Mouse (Mus musculus) retina, adult 2 months (tissue): ENCODE results near the gene Fam205a1.
"Not testable (repeated sequence)": the region's sequence is repeated elsewhere in the genome, so short reads cannot be mapped to it uniquely, and the experiment has no call there.

Experiments used
- DNase-seq: peaks from one replicate; pipeline ENCODE4 v3.0.0-alpha.2; 2012; ENCODE audit warnings: low read depth, low spot score

The Fam205a1 gene

GRCm38 (mm10) chr4:42853788-42854187 is at the start of gene Fam205a1:
Gene Fam205a1 (minus strand): TSS chr4:42853888.
- not testable (repeated sequence) for DNase-seq

GRCm38 (mm10) chr4:42902730-42903129 is 49.0 kb upstream of the Fam205a1 start:
- DNase-seq = no peak

GRCm38 (mm10) chr4:42902174-42902573 is 48.5 kb upstream of the Fam205a1 start:
- no peak for DNase-seq

GRCm38 (mm10) chr4:42900878-42901277 is 47.2 kb upstream of the Fam205a1 start:
- DNase-seq = no peak

- DNase-seq = no peak
Observed at GRCm38 (mm10) chr4:42898914-42899313, 45.2 kb upstream of the Fam205a1 start.

GRCm38 (mm10) chr4:42895118-42895517 is 41.4 kb upstream of the Fam205a1 start:
- no peak for DNase-seq

GRCm38 (mm10) chr4:42891176-42891575 is 37.5 kb upstream of the Fam205a1 start:
- DNase-seq = no peak

GRCm38 (mm10) chr4:42888806-42889205 is 35.1 kb upstream of the Fam205a1 start:
- DNase-seq = no peak

GRCm38 (mm10) chr4:42886926-42887325 is 33.2 kb upstream of the Fam205a1 start:
- DNase-seq = no peak

- no peak for DNase-seq
Observed at GRCm38 (mm10) chr4:42880677-42880948, 26.9 kb upstream of the Fam205a1 start.

- no peak for DNase-seq
Observed at GRCm38 (mm10) chr4:42879829-42880676, 26.4 kb upstream of the Fam205a1 start.

GRCm38 (mm10) chr4:42877657-42878056 is 24.0 kb upstream of the Fam205a1 start:
- DNase-seq = no peak

- peak; percentile 63 for DNase-seq
Observed at GRCm38 (mm10) chr4:42876586-42877291, 23.1 kb upstream of the Fam205a1 start.

GRCm38 (mm10) chr4:42874134-42874533 is 20.4 kb upstream of the Fam205a1 start, which contains the start of gene Fam205c:
Gene Fam205c (minus strand): TSS chr4:42874234.
- no peak for DNase-seq

- DNase-seq = no peak
Observed at GRCm38 (mm10) chr4:42872746-42873435, 19.2 kb upstream of the Fam205a1 start.

GRCm38 (mm10) chr4:42872151-42872550 is 18.5 kb upstream of the Fam205a1 start:
- DNase-seq = no peak

- DNase-seq = no peak
Observed at GRCm38 (mm10) chr4:42870748-42871147, 17.1 kb upstream of the Fam205a1 start.

- no peak for DNase-seq
Observed at GRCm38 (mm10) chr4:42868193-42868592, 14.5 kb upstream of the Fam205a1 start.

GRCm38 (mm10) chr4:42867390-42867789 is 13.7 kb upstream of the Fam205a1 start:
- DNase-seq = no peak

- DNase-seq = not testable (repeated sequence)
Observed at GRCm38 (mm10) chr4:42863487-42863886, 9.8 kb upstream of the Fam205a1 start.

GRCm38 (mm10) chr4:42860483-42860882 is 6.8 kb upstream of the Fam205a1 start:
- DNase-seq = not testable (repeated sequence)

- DNase-seq = not testable (repeated sequence)
Observed at GRCm38 (mm10) chr4:42856671-42857070, 3.0 kb upstream of the Fam205a1 start, which contains the start of gene Gm12394. Gene Gm12394 (minus strand): TSS chr4:42856771.
